Mouse (Mus musculus) adrenal gland, postnatal 0 days (tissue): ENCODE results near the gene Rtl8c. TPM values are rescaled to one million over a fixed set of nuclear protein-coding genes. Genes with fewer than 3 reads are reported as not detected.

ENCODE experiments used
- polyA plus RNA-seq: library from polyadenylated mRNA; unstranded; fragments of >200 nt; fragmentation: Nextera tagmentation; extraction: Ambion mirVana; gene quantifications from 2 replicates; pipeline ENCODE4 v1.2.1, GENCODE M21; 2015

Rtl8c gene
- 71.9 and 85.6 TPM in 2 replicates for polyA plus RNA-seq

GRCm38 (mm10) chrX:53607242-53608121 is at the start of gene Rtl8c:
Rtl8c (plus strand) TSS chrX:53608032.

GRCm38 (mm10) chrX:53608879-53609278 is 1.0 kb downstream of the Rtl8c start, which contains the start of gene Gm14597:
Gm14597 (minus strand) TSS chrX:53608979.

GRCm38 (mm10) chrX:53642980-53643961 is 35.4 kb downstream of the Rtl8c start, which contains the start of gene Rtl8a:
Rtl8a (minus strand) TSS chrX:53643682.

Other genes starting within 250 kb of the Rtl8c start
- 33.6 and 43.3 TPM in 2 replicates for gene Mospd1, start 237.5 kb upstream of the Rtl8c start, polyA plus RNA-seq
- gene Etd, start 173.1 kb upstream of the Rtl8c start, polyA plus RNA-seq = not detected in 2 replicates
- gene Gm14597, start 947 bp downstream of the Rtl8c start, polyA plus RNA-seq = 0.26 TPM in 1 of 2 replicates, not detected in the other
- gene Rtl8a, start 35.6 kb downstream of the Rtl8c start, polyA plus RNA-seq = 94.8 and 97.5 TPM in 2 replicates
- 63.4 and 69.2 TPM in 2 replicates for gene Rtl8b, start 62.4 kb downstream of the Rtl8c start, polyA plus RNA-seq
- 0.47 and 0.48 TPM in 2 replicates for gene 4930502E18Rik, start 116.8 kb downstream of the Rtl8c start, polyA plus RNA-seq
- gene 1700013H16Rik, start 149.8 kb downstream of the Rtl8c start, polyA plus RNA-seq = not detected in 2 replicates
- gene Zfp36l3, start 168.4 kb downstream of the Rtl8c start, polyA plus RNA-seq = not detected in 2 replicates
- gene Xlr, start 189.7 kb downstream of the Rtl8c start, polyA plus RNA-seq = 3.5 and 12.7 TPM in 2 replicates